Mouse (Mus musculus): ENCODE results near the gene Lpin2. TPM values are rescaled to one million over a fixed set of nuclear protein-coding genes. Genes with fewer than 3 reads are reported as not detected.

The Lpin2 gene
- total and polyA plus RNA-seq, 3 experiments, result 22.4 to 32.1 TPM; not detected in 1

DNA sequence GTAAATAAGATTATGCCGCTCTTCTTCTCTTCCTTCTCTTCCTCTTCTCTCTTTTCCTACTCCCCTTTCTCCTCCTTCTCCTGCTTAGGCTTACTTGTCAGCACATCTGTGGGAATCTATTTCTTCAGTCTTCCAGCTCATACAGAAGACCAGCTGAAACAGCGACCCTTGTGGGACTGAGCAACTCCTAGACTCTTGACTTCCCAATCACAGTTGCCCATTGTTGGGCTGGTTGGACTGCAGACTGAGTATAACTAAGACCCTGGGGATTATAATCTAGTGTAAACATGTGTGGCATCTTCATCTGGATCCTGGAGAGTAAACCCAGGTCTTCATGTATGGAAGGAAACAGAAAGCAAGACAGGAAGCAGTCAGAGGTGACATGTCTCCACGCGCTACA lies 1.8 kb upstream of the Lpin2 start:
- H3K79me2 ChIP-seq (ENCODE audit: control insufficient read depth, insufficient read depth, low read length, poor library complexity), result peaks cover 21% of the 10 kb centered on the region
- no peaks in the 10 kb centered on the region for H3K9me3 ChIP-seq (replicated peaks; ENCODE audit: insufficient read depth, low read length)
- no peak overlapping the region for H3K9ac ChIP-seq (ENCODE audit: control insufficient read depth, low read depth, low read length, poor library complexity, severe bottlenecking)
- H3K36me3 ChIP-seq (ENCODE audit: control insufficient read depth in 1 of 2, insufficient read depth in 2 of 2, low read length in 2 of 2), result peaks cover 0 to 30% of the 10 kb centered on the region in 2 experiments; a peak in 2 of 4 replicates
- peaks cover 23 to 30% of the 10 kb centered on the region in 2 experiments for H3K4me1 ChIP-seq (ENCODE audit: control insufficient read depth in 1 of 2, insufficient read depth in 2 of 2, low read length in 2 of 2)
- no peak for DNase-seq (ENCODE audit: low read depth, low spot score)
- H3K27me3 ChIP-seq (ENCODE audit: control insufficient read depth in 1 of 2, insufficient read depth in 2 of 2, low read length in 2 of 2), result no peaks in the 10 kb centered on the region
- H3K4me3 ChIP-seq (ENCODE audit: control insufficient read depth in 1 of 2, insufficient read depth in 1 of 2, low read depth in 2 of 2, low read length in 2 of 2), result no peak overlapping the region
- H3K27ac ChIP-seq (ENCODE audit: control insufficient read depth, low read depth, low read length), result no peak overlapping the region
- TF ChIP-seq POLR2AphosphoS5 (IDR thresholded peaks at IDR 0.05; ENCODE audit: borderline replicate concordance, low read depth, low read length) (no peak), RAD21 (IDR thresholded peaks at IDR 0.05; ENCODE audit: low read depth, low read length) (no peak), GATA1 (IDR thresholded peaks at IDR 0.05; ENCODE audit: low read depth, low read length) (no peak), MAX (IDR thresholded peaks at IDR 0.05; ENCODE audit: low read length) (no peak), HCFC1 (IDR thresholded peaks at IDR 0.05; ENCODE audit: low read depth, low read length) (no peak), USF1 (IDR thresholded peaks at IDR 0.05; ENCODE audit: low read depth, low read length) (no peak), POLR2AphosphoS2 (IDR thresholded peaks at IDR 0.05; ENCODE audit: low read length) (no peak), USF2 (IDR thresholded peaks at IDR 0.05; ENCODE audit: borderline replicate concordance in 1 of 2, insufficient read depth in 1 of 2, low read depth in 1 of 2, low read length in 2 of 2) (no peak)

- H3K4me1 ChIP-seq (ENCODE audit: control insufficient read depth in 1 of 2, insufficient read depth in 2 of 2, low read length in 2 of 2), result peaks cover 22 to 47% of the 10 kb centered on the region in 2 experiments
- no peak; the same call in 1 of the 2 replicates for TF ChIP-seq NRF1 (IDR thresholded peaks at IDR 0.05; ENCODE audit: insufficient read depth, low read depth, low read length, poor library complexity, severe bottlenecking)
- peak; percentile 74 for TF ChIP-seq MAX (IDR thresholded peaks at IDR 0.05; ENCODE audit: low read length)
- no peak for TF ChIP-seq TAL1 (IDR thresholded peaks at IDR 0.05; ENCODE audit: low read length)
- TF ChIP-seq NELFE (IDR thresholded peaks at IDR 0.05; ENCODE audit: low read depth, low read length), result peak; percentile 59; the same call in 1 of the 2 replicates
- no peak for TF ChIP-seq POLR2AphosphoS2 (IDR thresholded peaks at IDR 0.05; ENCODE audit: low read length)
- no peak for TF ChIP-seq KAT2A (conservative IDR thresholded peaks at IDR 0.05; ENCODE audit: low read depth, low read length)
- no peak for TF ChIP-seq JUND (IDR thresholded peaks at IDR 0.05; ENCODE audit: low read depth, low read length)
- TF ChIP-seq GATA1 (IDR thresholded peaks at IDR 0.05; ENCODE audit: low read depth, low read length), result peak; percentile 36; the same call in 1 of the 2 replicates
- TF ChIP-seq EP300 (IDR thresholded peaks at IDR 0.05; ENCODE audit: low read depth in 1 of 2, low read length in 2 of 2), result peak; percentile 30 to 73
- TF ChIP-seq TBP (IDR thresholded peaks at IDR 0.05; ENCODE audit: low read depth, low read length), result 0 out of 2 replicates have a peak, but pooled peaks have one; percentile 9
- TF ChIP-seq USF2 (IDR thresholded peaks at IDR 0.05; ENCODE audit: borderline replicate concordance in 1 of 2, insufficient read depth in 1 of 2, low read depth in 1 of 2, low read length in 2 of 2), result peak in 1 of 2 experiments; percentile 65; a peak in 1 of 4 replicates
- TF ChIP-seq MAZ (IDR thresholded peaks at IDR 0.05; ENCODE audit: low read depth, low read length), result 0 out of 2 replicates have a peak, but pooled peaks have one; percentile 49
- peak; percentile 50; the same call in 1 of the 2 replicates for TF ChIP-seq TCF12 (IDR thresholded peaks at IDR 0.05; ENCODE audit: low read depth, low read length)
- peak in 1 of 2 experiments; percentile 61; a peak in 1 of 4 replicates for TF ChIP-seq POLR2A (IDR thresholded peaks at IDR 0.05; ENCODE audit: control insufficient read depth in 1 of 2, insufficient read depth in 1 of 2, low read depth in 1 of 2, low read length in 2 of 2, poor library complexity in 1 of 2)
- peak; percentile 37; the same call in 1 of the 2 replicates for TF ChIP-seq E2F4 (IDR thresholded peaks at IDR 0.05; ENCODE audit: borderline replicate concordance, low read depth, low read length)
- TF ChIP-seq RAD21 (IDR thresholded peaks at IDR 0.05; ENCODE audit: low read depth, low read length), result no peak
- no peak for TF ChIP-seq CHD2 (IDR thresholded peaks at IDR 0.05; ENCODE audit: low read length)
- TF ChIP-seq UBTF (IDR thresholded peaks at IDR 0.05; ENCODE audit: borderline replicate concordance, insufficient read depth, low read depth, low read length), result 0 out of 2 replicates have a peak, but pooled peaks have one; percentile 61
- TF ChIP-seq CTCF (IDR thresholded peaks at IDR 0.05 in 2 of 3, conservative IDR thresholded peaks at IDR 0.05 in 1 of 3; ENCODE audit: control insufficient read depth in 1 of 3, insufficient read depth in 1 of 3, low read depth in 2 of 3, low read length in 3 of 3, poor library complexity in 1 of 3, severe bottlenecking in 1 of 3), result no peak
- TF ChIP-seq BHLHE40 (IDR thresholded peaks at IDR 0.05; ENCODE audit: borderline replicate concordance, low read depth, low read length), result no peak
- TF ChIP-seq MYC (IDR thresholded peaks at IDR 0.05; ENCODE audit: low read depth, low read length), result peak; percentile 61
- no peak; the same call in 1 of the 2 replicates for TF ChIP-seq CHD1 (IDR thresholded peaks at IDR 0.05; ENCODE audit: low read depth, low read length)
- peak; percentile 89 for TF ChIP-seq SIN3A (IDR thresholded peaks at IDR 0.05; ENCODE audit: low read length)
- peak; percentile 87 for TF ChIP-seq ZNF384 (IDR thresholded peaks at IDR 0.05; ENCODE audit: low read depth, low read length)
- TF ChIP-seq ETS1 (IDR thresholded peaks at IDR 0.05; ENCODE audit: low read depth, low read length), result peak; percentile 79
These were observed 704 bp downstream of the Lpin2 start for GRCm38 (mm10) chr17:71182871-71183656.

More at GRCm38 (mm10) chr17:71182871-71183656, 704 bp downstream of the Lpin2 start:
- peak; percentile 90 for DNase-seq (ENCODE audit: low read depth, low spot score)
- peak overlapping the region; percentile 83 to 100 for H3K4me3 ChIP-seq (ENCODE audit: control insufficient read depth in 1 of 2, insufficient read depth in 1 of 2, low read depth in 2 of 2, low read length in 2 of 2)
- peaks cover 0 to 49% of the 10 kb centered on the region in 2 experiments; a peak in 2 of 4 replicates for H3K36me3 ChIP-seq (ENCODE audit: control insufficient read depth in 1 of 2, insufficient read depth in 2 of 2, low read length in 2 of 2)
- peaks cover 43% of the 10 kb centered on the region for H3K79me2 ChIP-seq (ENCODE audit: control insufficient read depth, insufficient read depth, low read length, poor library complexity)
- H3K27me3 ChIP-seq (ENCODE audit: control insufficient read depth in 1 of 2, insufficient read depth in 2 of 2, low read length in 2 of 2), result no peaks in the 10 kb centered on the region
- H3K9me3 ChIP-seq (replicated peaks; ENCODE audit: insufficient read depth, low read length), result no peaks in the 10 kb centered on the region
- H3K9ac ChIP-seq (ENCODE audit: control insufficient read depth, low read depth, low read length, poor library complexity, severe bottlenecking), result peak overlapping the region; percentile 95
- peak overlapping the region; percentile 60 for H3K27ac ChIP-seq (ENCODE audit: control insufficient read depth, low read depth, low read length)
